Mouse (Mus musculus): ENCODE measurements around the gene Prrxl1.

The Prrxl1 gene

GRCm38 (mm10) chr14:32627271-32627670, 28.1 kb downstream of the Prrxl1 start:
- DNase-seq (ENCODE audit: low spot score) = no peak

GRCm38 (mm10) chr14:32628584-32628983, 29.4 kb downstream of the Prrxl1 start:
- DNase-seq (ENCODE audit: low spot score) = no peak

- no peak for DNase-seq (ENCODE audit: low spot score)
These were observed 33.8 kb downstream of the Prrxl1 start for GRCm38 (mm10) chr14:32632908-32633600.

GRCm38 (mm10) chr14:32634015-32634682, 34.9 kb downstream of the Prrxl1 start:
- DNase-seq (ENCODE audit: low spot score) = no peak

- no peak for DNase-seq (ENCODE audit: low spot score)
These were observed 39.3 kb downstream of the Prrxl1 start for GRCm38 (mm10) chr14:32638485-32638884.

- DNase-seq (ENCODE audit: low spot score) = no peak
These were observed 60.6 kb downstream of the Prrxl1 start for GRCm38 (mm10) chr14:32659781-32660180.

- DNase-seq (ENCODE audit: low spot score) = no peak
These were observed 63.9 kb downstream of the Prrxl1 start for GRCm38 (mm10) chr14:32663099-32663498.

GRCm38 (mm10) chr14:32673178-32673577, 74.0 kb downstream of the Prrxl1 start:
- no peak for DNase-seq (ENCODE audit: low spot score)

- DNase-seq (ENCODE audit: low spot score) = no peak
These were observed 79.4 kb downstream of the Prrxl1 start for GRCm38 (mm10) chr14:32678565-32678964.

GRCm38 (mm10) chr14:32681603-32682002, 82.4 kb downstream of the Prrxl1 start:
- no peak for DNase-seq (ENCODE audit: low spot score)

- no peak for DNase-seq (ENCODE audit: low spot score)
These were observed 83.3 kb downstream of the Prrxl1 start for GRCm38 (mm10) chr14:32682536-32682935.

- no peak for DNase-seq (ENCODE audit: low spot score)
These were observed 84.1 kb downstream of the Prrxl1 start for GRCm38 (mm10) chr14:32683251-32683838.

- DNase-seq (ENCODE audit: low spot score) = no peak
These were observed 85.0 kb downstream of the Prrxl1 start for GRCm38 (mm10) chr14:32683982-32684734.

GRCm38 (mm10) chr14:32684735-32685105, 85.5 kb downstream of the Prrxl1 start:
- no peak for DNase-seq (ENCODE audit: low spot score)

- DNase-seq (ENCODE audit: low spot score) = no peak
These were observed 86.1 kb downstream of the Prrxl1 start, which contains the start of gene 3425401B19Rik for GRCm38 (mm10) chr14:32685124-32685826. Gene 3425401B19Rik (minus strand): TSS chr14:32685293.

- DNase-seq (ENCODE audit: low spot score) = no peak
These were observed 96.7 kb downstream of the Prrxl1 start for GRCm38 (mm10) chr14:32695906-32696305.

- DNase-seq (ENCODE audit: low spot score) = no peak
These were observed 97.1 kb downstream of the Prrxl1 start for GRCm38 (mm10) chr14:32696344-32696743.

- DNase-seq (ENCODE audit: low spot score) = no peak
These were observed 98.6 kb downstream of the Prrxl1 start for GRCm38 (mm10) chr14:32697774-32698173.

GRCm38 (mm10) chr14:32698556-32698955, 99.3 kb downstream of the Prrxl1 start:
- no peak for DNase-seq (ENCODE audit: low spot score)
